Mouse (Mus musculus): ENCODE results near the gene Samd4b. TPM values are rescaled to one million over a fixed set of nuclear protein-coding genes. Genes with fewer than 3 reads are reported as not detected.

The Samd4b gene
- polyA plus RNA-seq, 2 experiments = 33.0 to 82.0 TPM

GRCm38 (mm10) chr7:28576271-28576914 lies 21.6 kb downstream of the Samd4b start:
- Histone ChIP-seq H3K9ac (ENCODE audit: low read depth, low read length, severe bottlenecking) (peak overlapping the region; percentile 16; the same call in 1 of the 2 replicates), H3K27ac (replicated peaks; ENCODE audit: low read depth, low read length) (no peak overlapping the region)
- WGBS = 66% methylated on average over 5 of the region's 5 CpGs

GRCm38 (mm10) chr7:28575597-28575996 lies 22.3 kb downstream of the Samd4b start:
- no peak for TF ChIP-seq POLR2A (IDR thresholded peaks at IDR 0.05; ENCODE audit: borderline replicate concordance, extremely low read depth, insufficient read depth, insufficient read length)
- Histone ChIP-seq H3K36me3 (ENCODE audit: control insufficient read depth, insufficient read depth, low read length) (no peaks in the 10 kb centered on the region), H3K9ac (ENCODE audit: low read depth, low read length, severe bottlenecking) (no peak overlapping the region), H3K4me3 (replicated peaks; ENCODE audit: low read length) (no peak overlapping the region), H3K9me3 (ENCODE audit: control insufficient read depth, low read length) (no peaks in the 10 kb centered on the region), H3K27ac (replicated peaks; ENCODE audit: low read depth, low read length) (no peak overlapping the region), H3K4me2 (replicated peaks; ENCODE audit: low read depth, low read length, severe bottlenecking) (no peak overlapping the region), H3K4me1 (ENCODE audit: control insufficient read depth, insufficient read depth, low read length) (peaks cover 25% of the 10 kb centered on the region), H3K27me3 (ENCODE audit: control insufficient read depth, insufficient read depth, low read length) (no peaks in the 10 kb centered on the region)
- whole genome bisulfite sequencing = 87% methylated on average over 11 of the region's 11 CpGs
- no peak for ATAC-seq (ENCODE audit: low FRiP score, low read depth)
- DNase-seq (ENCODE audit: low spot score) = no peak

More at GRCm38 (mm10) chr7:28576271-28576914, 21.6 kb downstream of the Samd4b start:
- DNase-seq (ENCODE audit: low spot score) (peak; percentile 32), ATAC-seq (ENCODE audit: low FRiP score, low read depth) (no peak)
- H3K4me3 ChIP-seq (replicated peaks; ENCODE audit: low read length) = no peak overlapping the region
- peaks cover 17% of the 10 kb centered on the region for H3K4me1 ChIP-seq (ENCODE audit: control insufficient read depth, insufficient read depth, low read length)
- H3K27me3 ChIP-seq (ENCODE audit: control insufficient read depth, insufficient read depth, low read length) = no peaks in the 10 kb centered on the region
- no peaks in the 10 kb centered on the region for H3K9me3 ChIP-seq (ENCODE audit: control insufficient read depth, low read length)
- TF ChIP-seq POLR2A (IDR thresholded peaks at IDR 0.05; ENCODE audit: borderline replicate concordance, extremely low read depth, insufficient read depth, insufficient read length) = no peak
- no peak overlapping the region for H3K4me2 ChIP-seq (replicated peaks; ENCODE audit: low read depth, low read length, severe bottlenecking)
- no peaks in the 10 kb centered on the region for H3K36me3 ChIP-seq (ENCODE audit: control insufficient read depth, insufficient read depth, low read length)

- H3K27me3 ChIP-seq (ENCODE audit: control insufficient read depth, insufficient read depth, low read length) = no peaks in the 10 kb centered on the region
- H3K4me2 ChIP-seq (replicated peaks; ENCODE audit: low read depth, low read length, severe bottlenecking) = no peak overlapping the region
- no peak overlapping the region for H3K27ac ChIP-seq (replicated peaks; ENCODE audit: low read depth, low read length)
- no peak for DNase-seq (ENCODE audit: low spot score)
- H3K9ac ChIP-seq (ENCODE audit: low read depth, low read length, severe bottlenecking) = no peak overlapping the region
- H3K4me3 ChIP-seq (replicated peaks; ENCODE audit: low read length) = no peak overlapping the region
- peaks cover 10% of the 10 kb centered on the region for H3K36me3 ChIP-seq (ENCODE audit: control insufficient read depth, insufficient read depth, low read length)
- WGBS = 90% methylated on average over 3 of the region's 3 CpGs
- no peak for ATAC-seq (ENCODE audit: low FRiP score, low read depth)
- no peaks in the 10 kb centered on the region for H3K9me3 ChIP-seq (ENCODE audit: control insufficient read depth, low read length)
- H3K4me1 ChIP-seq (ENCODE audit: control insufficient read depth, insufficient read depth, low read length) = peaks cover 31% of the 10 kb centered on the region
- no peak for TF ChIP-seq POLR2A (IDR thresholded peaks at IDR 0.05; ENCODE audit: borderline replicate concordance, extremely low read depth, insufficient read depth, insufficient read length)
Measured at GRCm38 (mm10) chr7:28573236-28573635, 24.7 kb downstream of the Samd4b start.

GRCm38 (mm10) chr7:28572689-28573088 lies 25.3 kb downstream of the Samd4b start:
- Histone ChIP-seq H3K9ac (ENCODE audit: low read depth, low read length, severe bottlenecking) (no peak overlapping the region), H3K4me3 (replicated peaks; ENCODE audit: low read length) (no peak overlapping the region), H3K27me3 (ENCODE audit: control insufficient read depth, insufficient read depth, low read length) (no peaks in the 10 kb centered on the region), H3K9me3 (ENCODE audit: control insufficient read depth, low read length) (no peaks in the 10 kb centered on the region), H3K4me2 (replicated peaks; ENCODE audit: low read depth, low read length, severe bottlenecking) (no peak overlapping the region), H3K4me1 (ENCODE audit: control insufficient read depth, insufficient read depth, low read length) (peaks cover 30% of the 10 kb centered on the region), H3K27ac (replicated peaks; ENCODE audit: low read depth, low read length) (no peak overlapping the region), H3K36me3 (ENCODE audit: control insufficient read depth, insufficient read depth, low read length) (peaks cover 14% of the 10 kb centered on the region)
- DNase-seq (ENCODE audit: low spot score) = no peak
- ATAC-seq (ENCODE audit: low FRiP score, low read depth) = no peak
- WGBS = 81% methylated on average over 5 of the region's 5 CpGs
- TF ChIP-seq POLR2A (IDR thresholded peaks at IDR 0.05; ENCODE audit: borderline replicate concordance, extremely low read depth, insufficient read depth, insufficient read length) = no peak

GRCm38 (mm10) chr7:28570982-28571682 lies 26.8 kb downstream of the Samd4b start:
- ATAC-seq (ENCODE audit: low FRiP score, low read depth) = no peak
- peak; percentile 66 for DNase-seq (ENCODE audit: low spot score)
- Histone ChIP-seq H3K4me3 (replicated peaks; ENCODE audit: low read length) (no peak overlapping the region), H3K4me2 (replicated peaks; ENCODE audit: low read depth, low read length, severe bottlenecking) (no peak overlapping the region), H3K9me3 (ENCODE audit: control insufficient read depth, low read length) (no peaks in the 10 kb centered on the region), H3K27ac (replicated peaks; ENCODE audit: low read depth, low read length) (0 out of 2 replicates have a peak overlapping the region, but pooled peaks have one; percentile 26), H3K27me3 (ENCODE audit: control insufficient read depth, insufficient read depth, low read length) (no peaks in the 10 kb centered on the region), H3K9ac (ENCODE audit: low read depth, low read length, severe bottlenecking) (no peak overlapping the region), H3K4me1 (ENCODE audit: control insufficient read depth, insufficient read depth, low read length) (peaks cover 16% of the 10 kb centered on the region), H3K36me3 (ENCODE audit: control insufficient read depth, insufficient read depth, low read length) (peaks cover 30% of the 10 kb centered on the region)
- 28% methylated on average over 5 of the region's 5 CpGs for WGBS
- TF ChIP-seq POLR2A (IDR thresholded peaks at IDR 0.05; ENCODE audit: borderline replicate concordance, extremely low read depth, insufficient read depth, insufficient read length) = no peak
